Comparison of ENCODE assay signal across 26 mouse cellular contexts in genomic region chr16:97927331-97927938, GRCm38 (mm10).
"Had no signal": no experiment of that assay in that cellular context is flagged by ENCODE, and none has a peak within 500 bp of the region (broad histone marks: within the 10 kb centered on the region; RNA-seq: fewer than 3 reads in every experiment).

No protein-coding gene starts in this region.

- H3K4me1 ChIP-seq: embryonic facial prominence, embryonic 15.5 days; forebrain, embryonic 12.5 days had no signal

- DNase-seq: cerebellum, adult 9-11 months; cerebellum, postnatal 10 days; cerebellum, postnatal 14 days; cerebellum, postnatal 25 days; cerebellum, postnatal 36 days; embryo, embryonic 11 days; forebrain, postnatal 0 days; gastrocnemius, adult 2 months; gastrocnemius, postnatal 10 days; gastrocnemius, postnatal 14 days; gastrocnemius, postnatal 25 days; gastrocnemius, postnatal 36 days; heart, adult 18-20 months had no signal

- H3K36me3 ChIP-seq: embryonic facial prominence, embryonic 10.5 days; embryonic facial prominence, embryonic 12.5 days; embryonic facial prominence, embryonic 13.5 days; embryonic facial prominence, embryonic 15.5 days; forebrain, embryonic 10.5 days; forebrain, embryonic 12.5 days; forebrain, embryonic 15.5 days; heart, embryonic 10.5 days had no signal

- H3K27ac ChIP-seq: embryonic facial prominence, embryonic 10.5 days; embryonic facial prominence, embryonic 12.5 days; embryonic facial prominence, embryonic 13.5 days; embryonic facial prominence, embryonic 15.5 days; forebrain, embryonic 10.5 days; forebrain, embryonic 12.5 days; forebrain, embryonic 13.5 days; forebrain, embryonic 15.5 days; gastrocnemius, adult 2 months; heart, adult 2 months; heart, embryonic 10.5 days had no signal

- H3K27me3 ChIP-seq: embryonic facial prominence, embryonic 12.5 days; embryonic facial prominence, embryonic 13.5 days; embryonic facial prominence, embryonic 15.5 days; forebrain, embryonic 12.5 days; forebrain, embryonic 15.5 days had no signal

- H3K9me3 ChIP-seq: embryonic facial prominence, embryonic 10.5 days; embryonic facial prominence, embryonic 12.5 days; embryonic facial prominence, embryonic 13.5 days; embryonic facial prominence, embryonic 15.5 days; forebrain, embryonic 10.5 days; forebrain, embryonic 12.5 days; forebrain, embryonic 13.5 days; forebrain, embryonic 15.5 days; heart, embryonic 10.5 days had no signal

- H3K9ac ChIP-seq: embryonic facial prominence, embryonic 12.5 days; embryonic facial prominence, embryonic 13.5 days; embryonic facial prominence, embryonic 15.5 days; forebrain, embryonic 12.5 days; forebrain, embryonic 13.5 days; forebrain, embryonic 15.5 days; forebrain, postnatal 0 days had no signal

- H3K4me3 ChIP-seq: embryonic facial prominence, embryonic 10.5 days; embryonic facial prominence, embryonic 12.5 days; embryonic facial prominence, embryonic 13.5 days; embryonic facial prominence, embryonic 15.5 days; erythroblast, embryonic 14.5 days; forebrain, embryonic 10.5 days; forebrain, embryonic 12.5 days; forebrain, embryonic 13.5 days; forebrain, embryonic 15.5 days; gastrocnemius, adult 2 months; heart, adult 2 months; heart, embryonic 10.5 days had no signal

- ATAC-seq: forebrain, embryonic 13.5 days; forebrain, embryonic 14.5 days; forebrain, embryonic 15.5 days; forebrain, embryonic 16.5 days; forebrain, postnatal 0 days had no signal

- H3K4me2 ChIP-seq: embryonic facial prominence, embryonic 12.5 days; embryonic facial prominence, embryonic 13.5 days; embryonic facial prominence, embryonic 15.5 days; forebrain, embryonic 12.5 days; forebrain, embryonic 13.5 days; forebrain, embryonic 15.5 days had no signal
